Mouse (Mus musculus): ENCODE data around the gene Primpol. TPM values are rescaled to one million over a fixed set of nuclear protein-coding genes. Genes with fewer than 3 reads are reported as not detected.
A peak's percentile ranks its signal among the peaks of the same experiment; 100 is the strongest.

Primpol gene
- total RNA-seq, 2 experiments from 2014 or later = 11.0 to 13.3 TPM

GRCm38 (mm10) chr8:46559428-46559827, 57.6 kb downstream of the Primpol start:
- DNase-seq = peak; percentile 64 to 73

GRCm38 (mm10) chr8:46552441-46552765, 64.6 kb downstream of the Primpol start:
- no peak for DNase-seq

GRCm38 (mm10) chr8:46551615-46552440, 65.2 kb downstream of the Primpol start, which contains the start of gene Cenpu:
Gene Cenpu (plus strand): TSS chr8:46552028.
- DNase-seq = peak; percentile 99

- DNase-seq = peak in 1 of 2 experiments; percentile 25
Measured at GRCm38 (mm10) chr8:46551029-46551428, 66.0 kb downstream of the Primpol start.

- no peak for DNase-seq
Measured at GRCm38 (mm10) chr8:46550058-46550457, 67.0 kb downstream of the Primpol start.

GRCm38 (mm10) chr8:46547245-46547644, 69.8 kb downstream of the Primpol start:
- DNase-seq = peak; percentile 19 to 50

- peak; percentile 58 to 60 for DNase-seq
Measured at GRCm38 (mm10) chr8:46546431-46547176, 70.4 kb downstream of the Primpol start.

- DNase-seq = no peak
Measured at GRCm38 (mm10) chr8:46545854-46546253, 71.2 kb downstream of the Primpol start.

GRCm38 (mm10) chr8:46543662-46544061, 73.3 kb downstream of the Primpol start:
- DNase-seq = no peak

GRCm38 (mm10) chr8:46543191-46543590, 73.8 kb downstream of the Primpol start:
- no peak for DNase-seq

- peak; percentile 27 to 34 for DNase-seq
Measured at GRCm38 (mm10) chr8:46539701-46540100, 77.3 kb downstream of the Primpol start.

- no peak for DNase-seq
Measured at GRCm38 (mm10) chr8:46533926-46534325, 83.1 kb downstream of the Primpol start.

GRCm38 (mm10) chr8:46530541-46530940, 86.5 kb downstream of the Primpol start:
- DNase-seq = no peak

GRCm38 (mm10) chr8:46529508-46529907, 87.5 kb downstream of the Primpol start:
- no peak for DNase-seq

- DNase-seq = no peak
Measured at GRCm38 (mm10) chr8:46526821-46527220, 90.2 kb downstream of the Primpol start.

- no peak for DNase-seq
Measured at GRCm38 (mm10) chr8:46526098-46526497, 90.9 kb downstream of the Primpol start.

Other genes with a start within 250 kb of the Primpol start
- 100 to 1,000 TPM; 398 to 483 TPM for gene Acsl1, start 146.2 kb downstream of the Primpol start, total RNA-seq (2021)
- 1 to 10 TPM; 1.8 to 3.1 TPM for gene Cenpu, start 65.2 kb downstream of the Primpol start, total RNA-seq (2021)
- gene Casp3, start 79 bp upstream of the Primpol start, total RNA-seq (2021) = 10 to 100 TPM; 17.3 to 22.4 TPM
- gene Irf2, start 122.5 kb upstream of the Primpol start, total RNA-seq (2021) = 10 to 100 TPM; 67.9 to 76.9 TPM